Mouse (Mus musculus): ENCODE measurements around the gene Slc17a8. TPM values are rescaled to one million over a fixed set of nuclear protein-coding genes. Genes with fewer than 3 reads are reported as not detected.
A peak's percentile ranks its signal among the peaks of the same experiment; 100 is the strongest.

Slc17a8 gene
- polyA plus RNA-seq, 1 experiment from 2014 or later: 0.06 TPM

GRCm38 (mm10) chr10:89531976-89532375, 89.1 kb downstream of the Slc17a8 start:
- Histone ChIP-seq H3K27ac (ENCODE audit: low read length) (peak overlapping the region; percentile 66), H3K9ac (ENCODE audit: low read depth, low read length) (no peak overlapping the region), H3K4me1 (ENCODE audit: control insufficient read depth, low read depth, low read length) (peaks cover 3% of the 10 kb centered on the region), H3K27me3 (ENCODE audit: control insufficient read depth, insufficient read depth, low read depth, low read length) (no peaks in the 10 kb centered on the region), H3K4me3 (ENCODE audit: low read depth, low read length) (no peak overlapping the region), H3K4me2 (ENCODE audit: low read depth, low read length) (peak overlapping the region; percentile 46), H3K9me3 (replicated peaks; ENCODE audit: control insufficient read depth, low read length) (no peaks in the 10 kb centered on the region), H3K36me3 (ENCODE audit: control insufficient read depth, insufficient read depth) (no peaks in the 10 kb centered on the region)
- ATAC-seq (ENCODE audit: low read depth): peak; percentile 75
- WGBS (ENCODE audit: insufficient replicate concordance): 41% methylated on average over 2 of the region's 2 CpGs

GRCm38 (mm10) chr10:89531194-89531634, 89.8 kb downstream of the Slc17a8 start:
- 60% methylated on average over 5 of the region's 5 CpGs for WGBS (ENCODE audit: insufficient replicate concordance)
- no peak overlapping the region for H3K4me2 ChIP-seq (ENCODE audit: low read depth, low read length)
- peaks cover 3% of the 10 kb centered on the region for H3K4me1 ChIP-seq (ENCODE audit: control insufficient read depth, low read depth, low read length)
- no peak overlapping the region for H3K27ac ChIP-seq (ENCODE audit: low read length)
- 0 out of 2 replicates have a peak, but pooled peaks have one; percentile 10 for ATAC-seq (ENCODE audit: low read depth)
- H3K9me3 ChIP-seq (replicated peaks; ENCODE audit: control insufficient read depth, low read length): no peaks in the 10 kb centered on the region
- H3K9ac ChIP-seq (ENCODE audit: low read depth, low read length): no peak overlapping the region
- no peaks in the 10 kb centered on the region for H3K36me3 ChIP-seq (ENCODE audit: control insufficient read depth, insufficient read depth)
- no peaks in the 10 kb centered on the region for H3K27me3 ChIP-seq (ENCODE audit: control insufficient read depth, insufficient read depth, low read depth, low read length)
- H3K4me3 ChIP-seq (ENCODE audit: low read depth, low read length): no peak overlapping the region

- Histone ChIP-seq H3K4me1 (ENCODE audit: control insufficient read depth, low read depth, low read length) (no peaks in the 10 kb centered on the region), H3K9ac (ENCODE audit: low read depth, low read length) (no peak overlapping the region), H3K27ac (ENCODE audit: low read length) (no peak overlapping the region), H3K4me2 (ENCODE audit: low read depth, low read length) (no peak overlapping the region), H3K27me3 (ENCODE audit: control insufficient read depth, insufficient read depth, low read depth, low read length) (no peaks in the 10 kb centered on the region), H3K4me3 (ENCODE audit: low read depth, low read length) (no peak overlapping the region), H3K36me3 (ENCODE audit: control insufficient read depth, insufficient read depth) (no peaks in the 10 kb centered on the region), H3K9me3 (replicated peaks; ENCODE audit: control insufficient read depth, low read length) (no peaks in the 10 kb centered on the region)
- ATAC-seq (ENCODE audit: low read depth): no peak
- WGBS (ENCODE audit: insufficient replicate concordance): 54% methylated on average over 5 of the region's 5 CpGs
These were observed 94.0 kb downstream of the Slc17a8 start for GRCm38 (mm10) chr10:89527054-89527453.

- H3K4me2 ChIP-seq (ENCODE audit: low read depth, low read length): no peak overlapping the region
These were observed 95.2 kb downstream of the Slc17a8 start for GRCm38 (mm10) chr10:89525823-89526222.

More at GRCm38 (mm10) chr10:89525823-89526222, 95.2 kb downstream of the Slc17a8 start:
- no peak overlapping the region for H3K4me3 ChIP-seq (ENCODE audit: low read depth, low read length)
- H3K9ac ChIP-seq (ENCODE audit: low read depth, low read length): no peak overlapping the region
- H3K4me1 ChIP-seq (ENCODE audit: control insufficient read depth, low read depth, low read length): no peaks in the 10 kb centered on the region
- H3K36me3 ChIP-seq (ENCODE audit: control insufficient read depth, insufficient read depth): no peaks in the 10 kb centered on the region
- WGBS (ENCODE audit: insufficient replicate concordance): 70% methylated on average over 2 of the region's 2 CpGs
- H3K27me3 ChIP-seq (ENCODE audit: control insufficient read depth, insufficient read depth, low read depth, low read length): no peaks in the 10 kb centered on the region
- ATAC-seq (ENCODE audit: low read depth): no peak
- no peaks in the 10 kb centered on the region for H3K9me3 ChIP-seq (replicated peaks; ENCODE audit: control insufficient read depth, low read length)
- H3K27ac ChIP-seq (ENCODE audit: low read length): no peak overlapping the region

Other genes with a start within 250 kb of the Slc17a8 start
- gene Gas2l3, start 177.3 kb downstream of the Slc17a8 start, polyA plus RNA-seq (2015; fragmentation: Nextera tagmentation; extraction: Ambion mirVana): 4.4 and 5.1 TPM in 2 replicates
- gene Nr1h4, start 87.7 kb downstream of the Slc17a8 start, polyA plus RNA-seq (2015; fragmentation: Nextera tagmentation; extraction: Ambion mirVana): 7.4 and 8.4 TPM in 2 replicates
- gene Scyl2, start 65.0 kb upstream of the Slc17a8 start, polyA plus RNA-seq (2015; fragmentation: Nextera tagmentation; extraction: Ambion mirVana): 2.9 and 3.2 TPM in 2 replicates
- 12.0 and 14.3 TPM in 2 replicates for gene Actr6, start 111.0 kb upstream of the Slc17a8 start, polyA plus RNA-seq (2015; fragmentation: Nextera tagmentation; extraction: Ambion mirVana)
- gene Uhrf1bp1l, start 123.7 kb upstream of the Slc17a8 start, polyA plus RNA-seq (2015; fragmentation: Nextera tagmentation; extraction: Ambion mirVana): 12.6 and 13.7 TPM in 2 replicates

Data from liver, embryonic 16.5 days (tissue).